Mouse (Mus musculus): ENCODE results near the gene Itsn2. TPM values are rescaled to one million over a fixed set of nuclear protein-coding genes. Genes with fewer than 3 reads are reported as not detected.

Gene Itsn2
- polyA plus RNA-seq, 1 experiment = 8.4 TPM

GRCm38 (mm10) chr12:4656813-4657212 is 64.4 kb downstream of the Itsn2 start:
- no peaks in the 10 kb centered on the region for H3K27me3 ChIP-seq (ENCODE audit: control insufficient read depth, insufficient read depth, insufficient read length)
- H3K79me2 ChIP-seq (ENCODE audit: control insufficient read depth, insufficient read depth) = no peaks in the 10 kb centered on the region
- no peak overlapping the region for H3K4me3 ChIP-seq
- no peak overlapping the region for H3ac ChIP-seq (ENCODE audit: control insufficient read depth, insufficient read length)
- H3K36me3 ChIP-seq (ENCODE audit: control insufficient read depth, insufficient read depth) = peaks cover 47% of the 10 kb centered on the region
- no peak for TF ChIP-seq USF1 (IDR thresholded peaks at IDR 0.05; ENCODE audit: low read depth)
- no peak for TF ChIP-seq POLR2A (IDR thresholded peaks at IDR 0.05; ENCODE audit: insufficient read length, low read depth)
- no peak overlapping the region for H3K4me2 ChIP-seq (ENCODE audit: low read depth)

GRCm38 (mm10) chr12:4664929-4665674 is 72.7 kb downstream of the Itsn2 start:
- H3K79me2 ChIP-seq (ENCODE audit: control insufficient read depth, insufficient read depth) = no peaks in the 10 kb centered on the region
- no peak overlapping the region for H3ac ChIP-seq (ENCODE audit: control insufficient read depth, insufficient read length)
- TF ChIP-seq REST (IDR thresholded peaks at IDR 0.05; ENCODE audit: insufficient read depth, insufficient read length) (no peak), MYOD1 (IDR thresholded peaks at IDR 0.05; ENCODE audit: control insufficient read depth in 1 of 3, insufficient read length in 2 of 3, low read depth in 2 of 3) (no peak), MYOG (IDR thresholded peaks at IDR 0.05; ENCODE audit: control insufficient read depth in 1 of 3, insufficient read depth in 1 of 3, insufficient read length in 2 of 3, low read depth in 2 of 3) (no peak), POLR2AphosphoS2 (IDR thresholded peaks at IDR 0.05; ENCODE audit: insufficient read length, low read depth) (no peak), USF1 (IDR thresholded peaks at IDR 0.05; ENCODE audit: low read depth) (no peak), TCF3 (IDR thresholded peaks at IDR 0.05; ENCODE audit: insufficient read length, low read depth) (no peak), MAX (IDR thresholded peaks at IDR 0.05; ENCODE audit: low read depth) (no peak), SRF (IDR thresholded peaks at IDR 0.05; ENCODE audit: control insufficient read depth, insufficient read length, low read depth) (no peak), CEBPB (IDR thresholded peaks at IDR 0.05; ENCODE audit: insufficient read depth, poor library complexity, severe bottlenecking) (no peak), POLR2A (IDR thresholded peaks at IDR 0.05; ENCODE audit: insufficient read length, low read depth) (no peak), TCF12 (IDR thresholded peaks at IDR 0.05; ENCODE audit: insufficient read depth, poor library complexity, severe bottlenecking) (no peak), E2F4 (IDR thresholded peaks at IDR 0.05; ENCODE audit: insufficient read depth) (no peak)
- H3K27me3 ChIP-seq (ENCODE audit: control insufficient read depth, insufficient read depth, insufficient read length) = no peaks in the 10 kb centered on the region
- peaks cover 33% of the 10 kb centered on the region for H3K36me3 ChIP-seq (ENCODE audit: control insufficient read depth, insufficient read depth)
- no peak overlapping the region for H3K4me3 ChIP-seq
- H3K4me2 ChIP-seq (ENCODE audit: low read depth) = no peak overlapping the region

DNA sequence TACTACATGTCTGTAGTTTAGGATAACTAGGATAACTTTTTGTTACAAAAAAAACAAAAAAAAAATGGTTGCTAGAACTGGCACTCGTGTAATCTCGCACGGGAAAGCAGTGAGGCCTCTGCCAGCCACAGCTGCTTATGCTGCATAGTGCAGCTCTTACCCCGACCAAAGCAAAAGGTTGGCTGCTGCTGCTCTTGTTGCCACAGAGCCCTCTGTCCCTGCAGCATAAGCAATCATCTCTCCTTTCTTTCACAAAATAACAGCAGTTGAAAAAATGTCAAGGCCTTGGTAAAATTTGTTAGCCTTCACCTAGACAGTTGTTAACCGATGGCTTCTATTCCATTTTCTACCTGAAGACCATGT is 73.2 kb downstream of the Itsn2 start:
- H3ac ChIP-seq (ENCODE audit: control insufficient read depth, insufficient read length) = no peak overlapping the region
- H3K27me3 ChIP-seq (ENCODE audit: control insufficient read depth, insufficient read depth, insufficient read length) = no peaks in the 10 kb centered on the region
- H3K4me3 ChIP-seq = no peak overlapping the region
- H3K36me3 ChIP-seq (ENCODE audit: control insufficient read depth, insufficient read depth) = peaks cover 38% of the 10 kb centered on the region
- H3K4me2 ChIP-seq (ENCODE audit: low read depth) = no peak overlapping the region
- H3K79me2 ChIP-seq (ENCODE audit: control insufficient read depth, insufficient read depth) = no peaks in the 10 kb centered on the region
- no peak for TF ChIP-seq MYOG (IDR thresholded peaks at IDR 0.05; ENCODE audit: control insufficient read depth in 1 of 3, insufficient read depth in 1 of 3, insufficient read length in 2 of 3, low read depth in 2 of 3)
- no peak for TF ChIP-seq MYOD1 (IDR thresholded peaks at IDR 0.05; ENCODE audit: control insufficient read depth in 1 of 3, insufficient read length in 2 of 3, low read depth in 2 of 3)
- TF ChIP-seq E2F4 (IDR thresholded peaks at IDR 0.05; ENCODE audit: insufficient read depth) = no peak
- TF ChIP-seq POLR2AphosphoS2 (IDR thresholded peaks at IDR 0.05; ENCODE audit: insufficient read length, low read depth) = no peak
- no peak for TF ChIP-seq MAX (IDR thresholded peaks at IDR 0.05; ENCODE audit: low read depth)
- TF ChIP-seq USF1 (IDR thresholded peaks at IDR 0.05; ENCODE audit: low read depth) = no peak
- no peak for TF ChIP-seq CEBPB (IDR thresholded peaks at IDR 0.05; ENCODE audit: insufficient read depth, poor library complexity, severe bottlenecking)
- TF ChIP-seq TCF12 (IDR thresholded peaks at IDR 0.05; ENCODE audit: insufficient read depth, poor library complexity, severe bottlenecking) = no peak
- no peak for TF ChIP-seq TCF3 (IDR thresholded peaks at IDR 0.05; ENCODE audit: insufficient read length, low read depth)
- TF ChIP-seq SRF (IDR thresholded peaks at IDR 0.05; ENCODE audit: control insufficient read depth, insufficient read length, low read depth) = no peak
- TF ChIP-seq REST (IDR thresholded peaks at IDR 0.05; ENCODE audit: insufficient read depth, insufficient read length) = no peak
- TF ChIP-seq POLR2A (IDR thresholded peaks at IDR 0.05; ENCODE audit: insufficient read length, low read depth) = no peak

GRCm38 (mm10) chr12:4676336-4676735 is 83.9 kb downstream of the Itsn2 start:
- H3K4me2 ChIP-seq (ENCODE audit: low read depth) = no peak overlapping the region
- no peak for TF ChIP-seq POLR2A (IDR thresholded peaks at IDR 0.05; ENCODE audit: insufficient read length, low read depth)
- TF ChIP-seq MYOD1 (IDR thresholded peaks at IDR 0.05; ENCODE audit: control insufficient read depth in 1 of 3, insufficient read length in 2 of 3, low read depth in 2 of 3) = no peak
- no peak for TF ChIP-seq MYOG (IDR thresholded peaks at IDR 0.05; ENCODE audit: control insufficient read depth in 1 of 3, insufficient read depth in 1 of 3, insufficient read length in 2 of 3, low read depth in 2 of 3)
- no peak for TF ChIP-seq USF1 (IDR thresholded peaks at IDR 0.05; ENCODE audit: low read depth)
- TF ChIP-seq MAX (IDR thresholded peaks at IDR 0.05; ENCODE audit: low read depth) = no peak
- no peak for TF ChIP-seq TCF3 (IDR thresholded peaks at IDR 0.05; ENCODE audit: insufficient read length, low read depth)
- no peak for TF ChIP-seq E2F4 (IDR thresholded peaks at IDR 0.05; ENCODE audit: insufficient read depth)
- no peak for TF ChIP-seq REST (IDR thresholded peaks at IDR 0.05; ENCODE audit: insufficient read depth, insufficient read length)
- no peak for TF ChIP-seq SRF (IDR thresholded peaks at IDR 0.05; ENCODE audit: control insufficient read depth, insufficient read length, low read depth)
- no peak for TF ChIP-seq CEBPB (IDR thresholded peaks at IDR 0.05; ENCODE audit: insufficient read depth, poor library complexity, severe bottlenecking)
- no peak for TF ChIP-seq POLR2AphosphoS2 (IDR thresholded peaks at IDR 0.05; ENCODE audit: insufficient read length, low read depth)
- TF ChIP-seq TCF12 (IDR thresholded peaks at IDR 0.05; ENCODE audit: insufficient read depth, poor library complexity, severe bottlenecking) = no peak
- H3K4me3 ChIP-seq = no peak overlapping the region
- no peaks in the 10 kb centered on the region for H3K27me3 ChIP-seq (ENCODE audit: control insufficient read depth, insufficient read depth, insufficient read length)
- H3ac ChIP-seq (ENCODE audit: control insufficient read depth, insufficient read length) = no peak overlapping the region
- H3K79me2 ChIP-seq (ENCODE audit: control insufficient read depth, insufficient read depth) = no peaks in the 10 kb centered on the region
- H3K36me3 ChIP-seq (ENCODE audit: control insufficient read depth, insufficient read depth) = peaks cover 40% of the 10 kb centered on the region

Measured in myocyte (in vitro differentiated cells).